Mouse (Mus musculus): ENCODE results near the gene Kcnq1.

Gene Kcnq1

DNA sequence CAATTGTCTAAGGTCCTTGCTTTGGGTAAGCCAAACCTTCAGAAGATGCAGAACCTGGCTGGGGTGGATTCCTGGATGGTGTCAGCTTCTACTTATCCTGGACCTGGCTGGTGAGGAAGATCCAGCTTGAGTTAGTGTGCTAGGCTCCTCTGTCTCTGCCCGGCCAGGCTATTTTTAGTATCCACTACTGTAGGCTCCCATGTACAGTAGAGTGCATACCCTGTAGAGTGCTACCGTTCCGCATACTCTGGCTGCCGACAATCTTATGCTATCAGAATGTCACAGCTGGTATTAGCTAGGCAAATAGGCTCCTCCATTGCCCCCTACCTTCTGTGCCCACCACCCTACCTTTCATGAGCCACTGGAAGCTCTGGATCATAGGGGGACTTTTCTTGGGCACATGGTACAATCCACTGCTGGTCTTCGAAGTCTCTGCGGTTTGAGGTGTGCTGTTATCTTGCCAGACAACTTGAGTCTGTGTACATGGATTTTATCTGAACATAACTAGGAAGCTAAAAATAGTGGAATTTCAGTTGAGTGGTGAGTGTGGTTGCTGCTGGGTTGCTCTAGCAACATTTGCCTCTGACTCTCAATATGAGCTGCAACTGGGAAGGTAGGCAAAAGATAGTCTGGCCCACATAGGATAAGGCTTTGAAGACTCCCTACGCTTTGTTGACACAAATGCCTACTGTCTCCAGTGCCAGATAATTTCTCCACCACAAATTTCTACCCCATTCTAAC is 258.1 kb downstream of the Kcnq1 start:
- in situ Hi-C loops (cut with MboI, MseI), result no loop called here

- in situ Hi-C loops (cut with MboI, MseI), result no loop called here
Measured at GRCm38 (mm10) chr7:143364969-143365839, 259.0 kb downstream of the Kcnq1 start.

DNA sequence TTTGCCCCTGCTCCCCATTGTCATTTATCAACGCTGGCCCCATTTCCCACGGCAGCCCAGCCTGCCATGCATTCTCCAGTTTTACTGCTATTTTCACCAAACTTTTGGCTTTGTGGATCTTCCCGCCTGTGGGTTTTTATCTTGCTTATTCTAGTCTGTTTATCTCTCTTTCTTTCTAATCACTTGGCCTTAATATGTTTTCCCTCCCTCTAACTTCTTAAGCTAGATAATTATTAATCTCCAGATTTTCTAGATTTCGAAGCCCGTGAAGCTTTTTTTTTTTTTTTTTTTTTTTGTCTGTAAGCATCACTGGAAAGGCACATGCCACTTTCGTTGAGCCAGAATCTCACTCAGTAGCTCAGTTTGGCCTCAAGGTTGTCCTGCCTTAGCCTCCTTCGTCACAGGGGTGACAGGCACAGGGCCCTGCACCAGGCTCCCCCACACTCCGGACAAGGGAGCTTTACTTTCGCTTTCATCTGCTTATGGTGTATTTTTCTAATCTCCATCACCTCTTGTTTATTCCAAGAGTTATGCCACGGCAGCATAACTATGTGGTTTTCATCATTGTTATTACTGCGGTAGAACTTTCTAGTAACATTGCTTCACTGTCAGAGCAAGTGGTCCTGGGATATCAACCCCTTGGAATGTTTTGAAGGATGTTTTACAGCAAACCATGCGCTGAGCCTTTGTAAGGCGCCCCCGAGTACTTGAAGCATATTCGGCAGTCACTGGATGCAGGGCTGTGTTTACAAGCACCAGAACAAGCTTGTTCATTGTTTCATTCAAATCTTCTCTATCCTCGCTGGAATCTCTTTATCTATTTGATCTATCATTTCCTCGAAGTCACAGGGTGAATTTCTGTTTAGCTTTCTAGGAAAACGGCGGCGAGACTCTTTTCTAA is 261.5 kb downstream of the Kcnq1 start:
- in situ Hi-C loops (cut with MboI, MseI), result no loop called here

- in situ Hi-C loops (cut with MboI, MseI), result no loop called here
Measured at GRCm38 (mm10) chr7:143368267-143368643, 262.1 kb downstream of the Kcnq1 start.

DNA sequence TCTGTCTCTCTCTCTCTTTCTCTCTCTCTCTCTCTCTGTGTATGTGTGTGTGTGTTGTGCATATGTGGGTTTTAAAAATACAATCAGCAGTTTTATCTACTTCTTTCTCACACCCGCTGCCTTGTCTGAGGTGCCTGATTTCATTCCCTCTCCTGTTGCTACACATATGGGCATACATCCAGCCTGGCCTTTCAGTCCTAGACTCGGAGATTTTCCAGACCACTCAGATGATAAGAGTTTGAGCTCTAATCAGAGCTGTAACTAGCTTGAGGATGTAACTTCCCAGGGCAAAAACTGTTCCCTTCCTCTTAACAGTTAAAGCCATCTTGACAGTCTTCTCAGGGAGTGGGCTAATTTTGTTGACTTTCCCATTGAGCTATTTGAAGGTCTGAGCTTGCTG is 265.2 kb downstream of the Kcnq1 start:
- in situ Hi-C loops (cut with MboI, MseI), result no loop called here

DNA sequence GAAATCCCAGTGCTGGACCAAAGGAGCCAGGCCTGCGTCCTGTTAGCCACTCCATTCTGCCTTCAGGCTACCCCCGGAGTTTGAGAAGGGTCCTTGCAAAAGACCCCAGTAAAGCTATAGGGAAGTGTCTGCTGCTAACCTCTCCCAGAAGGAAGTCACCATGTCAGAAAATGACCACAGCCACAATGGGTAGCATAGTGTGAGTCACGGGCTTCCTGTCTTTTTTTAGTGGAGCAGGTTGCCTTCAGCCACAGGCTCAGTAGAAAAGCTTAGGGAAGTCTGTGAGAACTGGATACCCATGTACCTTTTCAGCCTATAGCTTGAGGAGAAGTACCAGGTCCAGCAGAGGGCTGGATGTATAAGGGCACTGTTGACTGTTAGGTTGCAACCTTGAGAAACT is 267.1 kb downstream of the Kcnq1 start:
- in situ Hi-C loops (cut with MboI, MseI), result no loop called here

- in situ Hi-C loops (cut with MboI, MseI), result no loop called here
Measured at GRCm38 (mm10) chr7:143375945-143376344, 269.8 kb downstream of the Kcnq1 start.

DNA sequence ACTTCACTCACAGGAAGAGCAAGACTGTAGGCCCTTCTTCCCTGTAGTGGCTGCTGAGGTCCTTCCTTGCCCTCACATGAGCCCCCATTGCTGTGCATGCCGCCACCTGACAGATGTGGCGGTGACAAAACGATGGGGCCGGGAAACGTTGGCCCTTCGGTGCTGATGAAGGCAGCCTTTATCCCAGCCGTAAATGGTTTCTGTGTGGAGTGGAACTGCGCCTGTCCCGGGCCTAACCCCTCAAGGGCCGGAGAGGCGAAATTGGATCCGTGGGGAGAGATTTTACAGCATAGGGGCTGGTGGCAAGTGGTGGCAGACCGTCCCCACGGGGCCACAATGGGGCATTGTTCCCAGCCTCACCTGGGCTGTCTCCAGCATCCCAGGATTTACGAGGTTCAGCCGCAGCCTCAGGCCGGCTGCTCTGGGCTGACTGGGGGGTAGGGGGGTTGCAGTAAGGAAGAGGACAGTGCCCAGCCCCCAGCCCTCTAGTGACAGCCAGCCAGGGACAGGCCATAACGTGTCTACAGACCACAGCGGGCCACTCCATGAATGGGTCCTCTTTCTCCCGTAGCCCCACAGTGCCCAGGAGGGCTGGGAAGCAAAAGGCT is 274.4 kb downstream of the Kcnq1 start:
- in situ Hi-C loops (cut with MboI, MseI), result no loop called here

DNA sequence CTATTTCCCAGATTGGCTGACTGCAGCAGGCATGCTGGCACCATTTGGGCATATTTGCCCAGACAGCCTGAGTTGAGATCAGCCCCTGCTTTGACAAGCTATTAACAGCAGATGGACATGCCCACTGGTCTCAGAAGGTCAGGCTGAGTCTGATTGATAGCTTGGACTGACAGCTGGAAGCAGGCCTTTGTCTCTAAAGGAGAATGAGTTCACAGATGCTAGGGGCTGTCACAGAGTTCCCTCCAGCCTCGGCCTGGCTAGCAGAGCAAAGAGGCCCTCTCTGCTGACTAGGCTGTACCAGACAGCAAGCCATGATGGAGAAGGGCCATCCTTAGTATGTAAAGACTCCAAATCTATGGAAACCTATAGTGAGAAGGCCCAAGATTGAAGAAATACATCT is 280.5 kb downstream of the Kcnq1 start:
- in situ Hi-C loops (cut with MboI, MseI), result no loop called here

- in situ Hi-C loops (cut with MboI, MseI), result no loop called here
Measured at GRCm38 (mm10) chr7:143388783-143389695, 282.9 kb downstream of the Kcnq1 start.

GRCm38 (mm10) chr7:143389860-143390259 is 283.7 kb downstream of the Kcnq1 start:
- in situ Hi-C loops (cut with MboI, MseI), result loop anchor here (10.0 kb wide), 1 partner anchor 1415 kb away; no protein-coding TSS in a partner anchor

GRCm38 (mm10) chr7:143390277-143390948 is 284.3 kb downstream of the Kcnq1 start:
- in situ Hi-C loops (cut with MboI, MseI), result loop anchor here (10.0 kb wide), 1 partner anchor 1414 kb away; no protein-coding TSS in a partner anchor

DNA sequence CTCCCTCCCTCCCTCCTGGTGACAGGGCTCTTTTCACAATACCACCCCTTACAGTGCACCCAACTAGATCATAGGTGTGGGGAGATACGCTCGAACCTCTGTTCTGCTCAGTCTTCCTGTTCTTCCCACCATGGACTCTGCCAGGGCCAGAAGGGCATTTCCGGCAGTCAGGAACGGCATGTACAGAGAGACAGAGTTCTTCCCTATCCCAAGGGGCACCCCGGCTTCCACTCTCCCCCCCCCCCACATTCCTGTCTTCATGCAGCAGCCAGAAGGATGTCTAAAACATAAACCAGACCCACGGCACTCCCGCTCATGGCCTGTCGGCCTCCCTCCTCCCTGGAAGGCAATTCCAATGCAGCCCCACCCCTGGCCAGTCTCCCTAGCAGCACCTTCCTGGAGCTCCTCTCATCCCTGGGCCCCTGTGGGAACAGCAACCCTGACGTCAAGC is 289.0 kb downstream of the Kcnq1 start:
- in situ Hi-C loops (cut with MboI, MseI), result loop anchor here (10.0 kb wide), 1 partner anchor 1410 kb away; no protein-coding TSS in a partner anchor

- in situ Hi-C loops (cut with MboI, MseI), result loop anchor here (10.0 kb wide), 1 partner anchor 1405 kb away; no protein-coding TSS in a partner anchor
Measured at GRCm38 (mm10) chr7:143399756-143400155, 293.6 kb downstream of the Kcnq1 start.

GRCm38 (mm10) chr7:143400599-143400998 is 294.4 kb downstream of the Kcnq1 start:
- in situ Hi-C loops (cut with MboI, MseI), result no loop called here

DNA sequence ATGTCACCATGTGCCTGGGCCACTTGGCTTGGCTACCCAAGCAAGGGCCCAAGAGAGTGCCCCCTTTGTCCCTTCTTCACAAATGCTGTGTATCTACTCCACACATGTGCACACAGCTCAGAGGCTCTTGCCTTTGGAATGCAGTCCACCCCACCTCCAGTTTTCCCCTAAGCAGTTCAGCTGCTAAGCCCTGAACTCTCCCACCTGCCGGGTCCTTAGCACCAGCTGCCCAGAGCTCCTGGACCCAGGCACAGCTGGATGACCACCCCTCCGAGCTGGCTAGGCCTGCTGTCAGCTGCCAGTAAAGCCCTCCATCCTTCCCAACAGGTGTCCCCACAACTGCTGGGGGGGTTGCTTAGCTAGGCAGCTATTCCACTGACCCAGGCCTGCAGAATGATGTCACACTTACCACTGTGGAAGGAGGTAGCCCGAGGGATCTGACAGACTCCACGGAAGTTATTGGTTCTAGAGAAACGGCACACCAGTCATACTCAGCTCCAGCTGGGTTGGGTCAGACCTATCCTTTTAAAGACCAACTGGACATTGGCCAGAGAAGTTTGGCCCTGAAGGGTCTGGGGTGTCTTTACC is 295.4 kb downstream of the Kcnq1 start:
- in situ Hi-C loops (cut with MboI, MseI), result no loop called here

GRCm38 (mm10) chr7:143404296-143404695 is 298.1 kb downstream of the Kcnq1 start:
- in situ Hi-C loops (cut with MboI, MseI), result no loop called here

DNA sequence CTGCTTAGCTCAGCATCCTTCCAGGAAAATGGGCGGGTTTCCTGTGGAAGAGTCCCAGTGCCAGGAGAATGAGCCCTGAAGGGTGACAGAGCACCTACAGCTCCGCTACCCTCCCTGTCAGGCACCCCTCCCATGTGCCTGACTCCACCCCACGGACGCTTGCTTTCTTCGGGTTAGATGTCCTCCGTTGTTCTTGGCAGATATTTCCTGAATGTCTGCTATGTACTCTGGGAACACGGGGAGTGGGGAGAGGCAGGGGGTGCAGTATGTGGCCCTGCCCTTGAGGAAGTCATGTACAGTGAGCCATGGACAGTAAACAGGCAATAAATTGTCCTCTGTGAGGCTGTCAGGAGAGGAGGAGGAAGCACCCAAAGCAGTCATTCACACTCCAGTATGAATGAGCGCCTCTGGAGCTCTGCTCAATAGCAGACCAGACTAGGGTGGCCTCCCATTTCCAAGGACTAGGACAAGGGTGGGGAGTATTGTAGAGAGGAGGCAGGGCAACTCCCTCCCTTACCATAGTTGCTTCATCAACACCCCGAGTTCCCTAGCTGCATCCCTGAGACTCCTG is 301.9 kb downstream of the Kcnq1 start:
- in situ Hi-C loops (cut with MboI, MseI), result no loop called here

- in situ Hi-C loops (cut with MboI, MseI), result no loop called here
Measured at GRCm38 (mm10) chr7:143408615-143409021, 302.5 kb downstream of the Kcnq1 start.

All from regulatory T cell (primary cell).